Mouse (Mus musculus) A20 (cell line): ENCODE data around the gene Tas1r3.
A peak's percentile ranks its signal among the peaks of the same experiment; 100 is the strongest.

Source experiments
- DNase-seq: peaks from one replicate; pipeline ENCODE4 v3.0.0-alpha.2; 2011; ENCODE audit warnings: low read depth, low spot score

Gene Tas1r3

DNA sequence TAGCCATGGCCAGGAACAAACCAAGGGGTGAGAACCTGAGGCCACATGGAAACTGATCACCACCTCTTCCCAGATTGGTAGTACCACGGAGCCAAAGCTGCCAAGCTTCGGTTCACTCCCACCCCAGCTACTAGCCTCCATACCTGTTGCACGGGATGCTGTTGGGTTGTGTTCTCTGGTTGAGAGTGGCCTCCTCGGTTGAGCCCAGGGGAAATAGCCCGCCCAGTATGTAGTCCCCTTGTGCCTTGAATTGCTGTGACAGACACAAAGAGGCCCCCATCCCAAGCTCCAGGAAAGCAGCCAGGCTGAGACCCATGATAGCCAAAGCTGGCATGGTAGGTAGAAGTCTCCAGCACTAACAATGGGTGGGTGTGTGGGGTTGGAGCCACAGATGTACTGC is at the start of gene Tas1r3:
Gene Tas1r3 (minus strand): TSS at position 362 of the 400 bp plus-strand sequence.
- DNase-seq: no peak

DNA sequence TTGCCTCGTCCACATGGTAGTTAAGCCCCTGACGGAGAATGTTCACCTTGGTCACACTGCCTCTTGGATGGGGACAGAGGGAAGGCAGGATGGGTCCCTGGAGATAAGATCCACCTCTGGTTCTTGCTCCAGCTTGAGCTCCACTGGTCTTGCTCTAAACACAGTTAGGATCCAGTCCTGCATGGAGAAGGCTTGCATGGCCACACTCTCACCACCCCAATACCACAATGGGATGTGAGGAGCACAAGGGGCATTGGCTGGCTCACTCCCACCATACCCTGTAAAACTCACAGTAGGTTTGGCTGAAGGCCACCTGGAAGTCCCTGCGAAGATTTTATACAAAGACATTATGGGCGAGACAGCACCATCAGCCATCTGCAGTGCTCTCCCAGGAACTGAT is 45.6 kb upstream of the Tas1r3 start:
- no peak for DNase-seq

DNA sequence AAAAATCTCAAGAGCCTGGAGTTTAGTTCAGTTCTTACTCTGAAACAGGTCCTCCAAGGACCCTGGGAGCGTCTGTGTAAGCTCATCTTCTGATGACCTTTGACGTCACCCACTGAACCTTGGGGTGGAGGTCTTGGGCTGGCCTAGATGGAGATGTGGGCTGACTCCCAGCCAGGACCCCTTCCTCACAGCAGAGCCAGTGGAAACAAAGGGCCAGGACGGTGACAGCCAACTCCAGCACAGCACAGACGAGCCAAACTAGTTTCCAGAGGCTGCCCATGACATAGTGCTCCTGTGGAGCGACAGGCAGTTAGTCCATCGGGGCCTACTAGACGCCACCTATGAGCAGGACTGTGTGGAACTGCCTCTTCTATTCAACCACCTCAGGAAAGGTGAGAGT is 45.1 kb upstream of the Tas1r3 start:
- DNase-seq: no peak

DNA sequence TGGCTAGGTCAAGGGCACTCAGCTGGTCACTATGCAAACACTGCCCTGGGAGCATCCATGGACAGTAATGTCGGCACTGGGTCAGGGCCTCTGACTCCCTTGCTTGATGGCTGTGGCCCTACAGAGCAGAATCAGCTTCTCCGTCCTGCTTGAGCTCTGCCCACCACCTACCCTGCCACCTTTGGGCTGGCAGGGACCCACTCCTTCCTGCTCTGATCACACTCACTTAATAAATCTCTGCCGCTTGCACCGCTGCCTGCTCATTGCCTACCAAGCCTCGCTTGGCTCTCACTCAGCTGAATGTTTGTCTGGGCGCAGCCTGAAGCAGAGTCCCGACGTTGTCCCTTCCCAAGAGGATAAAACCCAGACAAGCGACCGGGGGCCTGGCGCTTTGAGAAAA is 43.8 kb upstream of the Tas1r3 start:
- DNase-seq: no peak

DNA sequence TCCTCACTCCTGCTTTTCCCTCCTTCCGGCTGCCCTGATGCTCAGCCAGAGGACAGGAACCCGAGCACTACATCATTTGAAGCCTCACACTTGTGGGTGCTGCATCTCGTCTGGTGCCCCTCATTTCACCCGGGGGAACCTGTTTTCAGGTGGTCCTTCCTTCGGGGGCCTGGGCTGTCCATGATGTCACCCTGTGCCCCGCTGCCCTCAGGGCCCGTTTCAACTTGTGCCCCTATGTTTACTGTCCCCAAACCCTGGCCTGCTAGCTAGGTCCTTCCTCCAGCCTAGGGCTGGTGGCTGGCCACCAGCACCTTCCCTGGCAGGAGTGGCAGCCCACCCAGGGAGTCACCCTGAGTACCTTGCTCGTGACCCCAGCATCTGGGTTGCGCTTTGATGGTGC is 43.0 kb upstream of the Tas1r3 start:
- no peak for DNase-seq

DNA sequence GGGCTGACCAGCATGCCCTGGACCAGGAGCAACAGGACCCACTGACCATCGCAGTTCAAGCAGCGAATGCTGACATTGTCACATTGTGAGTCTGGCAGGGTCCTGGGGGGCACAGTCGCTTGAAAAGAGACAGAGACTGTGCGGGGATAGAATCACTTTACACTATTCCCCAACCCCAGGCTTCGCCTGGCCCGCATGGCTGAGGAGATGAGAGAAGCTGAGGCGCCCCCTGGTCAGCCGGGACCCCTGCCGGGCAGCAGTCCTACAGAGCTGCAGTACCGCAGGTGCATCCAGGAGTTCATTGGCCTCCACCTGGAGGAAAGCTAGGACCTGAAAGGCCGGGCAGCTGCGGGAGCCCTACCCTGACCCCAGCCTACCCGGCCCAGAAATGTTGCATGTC is 42.5 kb upstream of the Tas1r3 start:
- no peak for DNase-seq

DNA sequence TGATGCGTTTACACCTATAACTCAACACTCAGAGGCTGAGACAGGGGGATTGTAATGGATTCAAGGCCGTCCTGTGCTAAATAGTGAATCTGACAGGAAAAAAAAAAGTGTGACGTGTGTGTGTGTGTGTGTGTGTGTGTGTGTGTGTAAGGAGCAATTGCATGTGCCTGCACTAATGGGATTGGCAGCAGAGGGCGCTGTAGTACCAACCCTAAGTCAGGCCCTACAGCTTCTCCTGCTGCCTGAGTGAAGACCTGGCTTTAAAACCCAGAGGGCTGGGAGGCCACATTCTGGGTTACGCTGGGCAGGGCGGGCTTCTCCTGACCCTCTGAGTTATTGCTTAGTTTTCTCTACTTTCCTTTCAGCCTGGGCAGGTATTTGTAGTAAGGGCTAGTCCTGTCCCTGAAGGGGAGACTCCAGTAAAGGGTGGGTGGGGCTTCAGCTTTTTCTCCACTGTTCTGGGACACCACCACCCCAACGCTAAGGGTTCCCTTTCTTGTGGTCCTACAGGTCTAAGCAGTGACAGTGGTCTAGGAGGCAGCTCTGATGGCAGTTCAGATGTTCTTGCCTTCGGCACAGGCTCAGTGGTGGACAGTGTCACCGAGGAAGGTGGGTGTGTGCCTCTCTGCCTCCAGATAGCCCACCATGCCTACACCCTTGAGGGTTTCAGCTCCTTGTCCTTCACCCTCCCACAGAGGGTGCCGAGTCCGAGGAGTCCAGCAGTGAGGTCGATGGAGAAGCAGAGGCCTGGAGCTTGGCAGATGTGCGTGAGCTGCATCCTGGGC is 41.3 kb upstream of the Tas1r3 start:
- DNase-seq: peak; percentile 56

DNA sequence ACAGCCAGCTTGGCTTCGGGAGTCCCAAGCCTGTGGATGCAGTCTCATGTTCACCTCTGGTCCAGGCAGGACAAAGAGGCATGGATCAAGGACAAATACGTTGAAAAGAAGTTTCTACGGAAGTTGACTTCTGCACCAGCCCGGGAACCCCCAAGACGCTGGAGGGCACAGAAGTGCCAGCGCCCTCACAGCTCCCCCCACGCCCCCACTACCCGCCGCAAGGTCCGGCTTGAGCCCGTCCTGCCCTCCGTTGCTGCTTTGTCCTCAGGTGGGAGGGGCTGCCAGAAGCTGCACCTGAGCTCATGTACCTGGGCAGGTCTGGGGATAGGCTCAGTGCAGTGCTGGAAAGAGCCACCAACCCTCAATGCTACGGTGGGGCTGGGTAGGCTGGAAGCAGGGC is 40.1 kb upstream of the Tas1r3 start:
- no peak for DNase-seq

DNA sequence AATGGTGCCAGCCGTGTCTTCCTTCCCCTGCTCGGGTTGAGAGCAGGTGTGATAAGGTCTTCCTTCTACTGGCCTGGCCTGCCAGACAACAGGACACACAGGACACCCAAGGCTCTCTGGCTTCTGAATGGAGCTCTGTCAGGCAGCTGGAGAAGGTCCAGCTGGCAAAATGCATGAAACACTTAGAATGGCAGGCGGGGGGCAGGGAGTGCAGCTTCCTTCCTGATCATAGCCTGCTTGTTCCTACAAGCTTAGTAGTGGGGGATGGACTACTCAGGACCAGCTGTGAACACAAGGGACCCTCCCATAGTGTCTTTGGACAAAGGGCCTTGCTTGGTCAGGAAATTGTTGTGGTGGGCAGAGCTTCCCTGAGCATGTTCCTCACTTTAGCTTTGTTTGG is 38.0 kb upstream of the Tas1r3 start:
- DNase-seq: no peak

DNA sequence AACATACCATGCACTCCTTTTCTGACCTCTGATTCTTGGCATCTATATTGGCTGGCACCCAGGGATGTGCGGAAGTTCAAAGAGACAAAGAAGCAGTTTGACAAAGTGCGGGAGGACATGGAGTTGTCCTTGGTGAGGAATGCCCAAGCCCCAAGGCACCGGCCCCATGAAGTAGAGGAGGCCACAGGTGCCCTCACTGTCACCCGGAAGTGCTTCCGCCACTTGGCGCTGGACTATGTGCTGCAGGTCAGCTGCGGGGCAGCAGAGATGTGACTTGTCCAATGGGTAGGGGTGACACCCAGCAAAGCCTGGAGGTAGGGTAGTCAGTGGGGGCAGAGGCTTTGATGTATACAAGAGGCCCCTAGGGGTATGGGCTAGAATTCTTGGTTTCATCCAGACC is 36.2 kb upstream of the Tas1r3 start:
- DNase-seq: no peak

DNA sequence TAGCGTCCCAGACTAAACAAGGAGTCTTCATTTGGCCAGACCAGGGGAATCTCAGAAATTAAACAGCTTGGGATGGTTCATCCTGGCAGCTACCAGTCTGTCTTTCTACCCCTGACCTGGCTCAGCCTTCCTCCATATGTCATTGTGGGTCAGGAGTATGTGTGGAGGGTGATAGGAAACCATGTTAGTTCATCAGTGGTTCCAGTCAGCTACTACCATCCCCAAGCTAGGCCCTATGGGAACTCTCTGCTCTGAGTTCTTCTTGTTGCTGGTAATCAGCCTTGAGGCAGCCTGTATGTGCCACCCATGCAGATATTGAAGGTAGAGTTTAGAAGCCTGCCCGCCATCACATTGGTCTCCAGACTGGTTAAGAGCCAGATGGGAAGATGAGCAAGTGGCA is 35.2 kb upstream of the Tas1r3 start:
- no peak for DNase-seq

DNA sequence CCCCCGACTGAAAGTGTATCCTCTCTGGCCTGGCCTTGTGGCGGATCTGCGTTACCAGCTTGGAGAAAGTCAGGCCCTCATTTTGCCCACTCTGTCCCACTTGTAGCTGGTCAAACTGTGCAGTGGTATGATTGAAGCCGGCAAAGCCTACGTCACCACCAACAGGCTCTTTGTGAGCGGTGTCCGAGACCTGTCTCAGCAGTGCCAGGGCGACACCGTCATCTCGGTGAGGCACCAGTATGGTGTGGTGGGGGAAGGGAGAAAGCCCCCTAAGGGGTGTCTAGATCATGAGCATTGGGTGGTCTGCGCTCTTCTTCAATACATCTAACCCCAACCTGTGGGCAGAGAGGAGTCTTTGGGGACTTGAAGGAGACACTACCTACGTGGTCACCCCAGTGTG is 33.3 kb upstream of the Tas1r3 start:
- no peak for DNase-seq

DNA sequence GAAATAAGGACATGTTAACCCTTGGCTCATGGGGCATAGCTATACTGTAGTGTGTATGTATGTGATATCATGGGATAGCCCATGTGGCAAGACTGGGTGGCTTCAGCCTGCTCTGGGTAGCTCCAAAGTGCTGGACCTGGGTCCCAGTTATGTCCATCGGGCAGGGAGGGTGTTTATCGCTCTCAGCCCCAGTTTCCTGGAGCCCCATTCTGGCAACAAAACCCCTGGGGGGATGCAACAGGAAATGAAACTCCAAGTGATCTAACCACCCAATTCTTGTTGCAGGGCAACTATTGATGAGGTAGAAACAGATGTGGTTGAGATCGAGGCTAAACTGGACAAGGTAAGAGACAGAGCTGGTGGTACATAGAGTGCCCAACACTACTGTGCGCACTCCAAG is 32.7 kb upstream of the Tas1r3 start:
- DNase-seq: peak; percentile 54

DNA sequence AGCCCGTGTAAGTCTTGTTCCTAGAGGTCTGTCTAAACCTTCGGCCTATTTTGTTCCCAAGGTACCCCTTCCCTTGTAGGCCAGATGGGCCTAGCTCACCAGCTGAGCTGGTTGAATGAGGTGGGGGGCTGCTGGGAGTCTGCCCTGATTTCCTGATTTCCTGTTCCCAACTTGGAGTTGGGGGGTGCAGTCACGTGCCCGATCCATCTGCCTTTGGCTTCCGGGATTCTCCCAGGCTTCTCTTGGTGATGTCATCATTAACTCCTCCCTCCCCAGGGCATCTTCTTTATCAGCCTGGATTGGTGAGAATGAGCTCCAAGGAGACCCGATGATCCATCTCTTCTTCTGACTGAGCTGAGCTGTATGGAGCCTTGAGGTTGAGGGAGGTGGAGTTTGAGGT is 32.1 kb upstream of the Tas1r3 start:
- DNase-seq: no peak

DNA sequence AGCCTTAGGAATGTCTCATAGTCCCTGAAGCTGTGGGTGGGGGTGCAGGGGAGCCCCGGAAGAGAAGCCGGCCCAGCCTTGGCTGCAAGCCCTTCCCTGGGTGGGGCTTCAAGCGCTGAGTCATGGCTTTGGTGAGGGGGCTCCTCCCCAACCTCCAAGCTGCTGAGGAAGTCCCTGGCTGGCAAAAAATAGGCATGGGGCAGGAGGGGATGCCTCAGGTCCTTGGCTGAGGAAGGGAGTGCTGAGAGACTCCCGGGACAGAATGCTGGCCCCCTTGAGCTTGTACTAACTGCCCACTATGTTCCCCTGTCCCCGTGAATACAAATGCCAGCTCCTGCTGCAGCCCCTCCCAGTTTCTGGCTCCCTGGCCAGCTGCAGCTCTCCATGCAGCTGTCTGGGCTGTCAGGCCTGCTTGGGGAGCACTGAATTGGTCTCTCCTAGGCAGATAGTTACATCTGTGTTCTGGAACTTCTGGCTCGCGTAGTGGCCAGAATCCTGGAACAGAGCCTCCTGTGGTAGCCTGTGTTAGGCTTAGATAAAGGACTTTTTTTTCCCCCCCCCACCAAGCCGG is 31.2 kb upstream of the Tas1r3 start:
- peak; percentile 72 for DNase-seq

DNA sequence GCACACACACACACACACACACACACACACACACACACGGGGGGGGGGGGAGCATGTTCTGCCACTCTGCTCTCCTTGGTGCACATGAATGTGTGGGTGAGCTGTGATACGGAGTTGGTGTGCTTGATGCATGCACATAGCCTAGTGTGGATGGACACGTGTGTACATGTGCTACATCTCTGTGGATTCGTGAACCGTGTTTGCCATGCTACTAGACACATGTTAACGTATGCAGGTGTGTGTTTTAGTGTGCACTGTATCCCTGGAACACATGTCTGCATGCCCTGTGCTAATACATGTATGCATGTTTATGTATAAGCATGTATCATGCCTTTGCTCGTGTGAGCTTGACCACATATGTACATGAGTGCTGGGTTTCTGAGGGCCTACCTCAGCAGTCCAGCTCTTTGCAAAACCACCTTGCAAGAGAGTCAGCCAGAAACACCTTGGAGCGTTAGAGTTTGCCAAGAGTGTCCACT is 30.1 kb upstream of the Tas1r3 start:
- DNase-seq: peak; percentile 18

DNA sequence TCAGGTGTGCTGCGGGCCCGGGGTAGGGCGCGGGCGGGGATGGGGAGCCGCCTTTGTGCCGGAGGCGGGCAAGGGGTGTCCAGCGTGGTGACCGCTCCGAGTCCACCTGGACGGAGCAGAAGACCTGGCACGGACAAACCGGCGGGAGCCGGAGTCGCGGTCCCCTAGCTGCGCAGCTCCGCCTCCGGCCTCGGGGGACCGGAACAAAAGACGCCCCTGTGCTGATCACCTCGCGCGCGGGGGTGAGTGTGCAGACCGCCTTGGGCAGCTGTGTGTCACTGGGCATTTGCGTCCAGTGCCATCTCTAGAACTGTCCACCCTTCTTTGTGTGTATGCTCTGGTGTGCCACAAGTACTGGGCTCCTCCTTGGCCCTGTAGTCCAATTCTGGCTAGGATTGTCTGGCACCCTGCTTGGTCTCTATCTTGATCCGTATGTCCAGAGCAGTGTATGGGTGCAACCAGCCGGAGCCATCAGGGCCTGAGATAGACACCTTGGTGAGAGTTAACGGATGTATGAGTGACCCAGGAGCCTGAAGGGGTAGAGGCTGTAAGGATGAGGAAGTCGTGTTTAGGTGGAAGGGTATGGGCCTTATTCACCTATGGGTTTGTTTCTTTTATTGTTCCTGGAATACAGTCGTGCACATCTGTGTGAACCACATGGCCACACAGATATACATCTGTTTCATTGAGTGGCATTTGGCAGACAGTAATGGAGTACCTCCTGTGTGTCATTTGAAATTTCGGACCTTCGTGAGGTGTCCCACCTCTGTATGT is 29.5 kb upstream of the Tas1r3 start:
- peak; percentile 68 for DNase-seq

DNA sequence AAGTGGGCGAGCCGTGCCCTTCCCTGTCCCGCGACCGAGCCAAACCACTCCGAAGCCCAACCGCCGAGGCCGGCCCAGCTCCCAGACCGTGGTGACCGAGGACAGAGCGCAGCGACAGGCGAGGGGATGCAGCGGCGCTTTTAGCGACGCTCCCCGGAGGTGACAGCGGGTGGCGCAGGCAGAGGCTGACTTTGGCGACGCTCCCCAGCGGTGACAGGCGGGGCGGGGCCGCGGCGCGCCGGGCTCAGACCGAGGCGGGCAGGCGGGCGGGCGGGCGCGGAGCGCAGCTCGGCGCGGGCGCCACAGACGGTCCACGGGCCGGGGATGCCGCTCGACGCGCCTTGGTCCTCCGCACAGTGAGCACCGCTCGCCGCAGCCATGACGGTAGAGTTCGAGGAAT is 28.9 kb upstream of the Tas1r3 start:
- DNase-seq: peak; percentile 93

DNA sequence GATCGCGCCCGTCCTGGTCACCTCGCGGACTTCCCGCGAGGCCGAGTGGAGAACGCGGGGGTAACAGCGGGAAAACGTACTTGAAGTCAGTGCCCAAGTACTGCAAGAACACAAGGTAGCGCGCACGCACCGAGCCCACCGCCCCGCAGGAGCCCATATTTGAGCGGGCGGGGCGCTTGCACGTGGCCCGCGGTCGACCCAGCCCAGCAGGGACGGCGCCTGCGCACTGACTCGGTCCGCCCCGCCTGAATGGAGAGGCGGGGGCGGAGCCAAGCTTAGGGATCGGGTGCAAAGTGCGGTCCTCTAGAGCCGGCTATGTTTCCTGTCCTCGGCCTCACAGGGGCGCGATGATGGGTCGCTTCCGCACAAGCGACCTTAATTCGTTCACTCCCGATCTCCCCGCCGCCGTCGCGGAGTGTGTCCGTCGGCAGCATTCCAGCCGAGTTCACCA is 28.4 kb upstream of the Tas1r3 start, which contains the start of the genes Pusl1 and Acap3:
Gene Pusl1 (minus strand): TSS at position 231 of the 451 bp plus-strand sequence.
Gene Acap3 (plus strand): TSS at position 272 of the 451 bp plus-strand sequence.
- DNase-seq: peak; percentile 96

DNA sequence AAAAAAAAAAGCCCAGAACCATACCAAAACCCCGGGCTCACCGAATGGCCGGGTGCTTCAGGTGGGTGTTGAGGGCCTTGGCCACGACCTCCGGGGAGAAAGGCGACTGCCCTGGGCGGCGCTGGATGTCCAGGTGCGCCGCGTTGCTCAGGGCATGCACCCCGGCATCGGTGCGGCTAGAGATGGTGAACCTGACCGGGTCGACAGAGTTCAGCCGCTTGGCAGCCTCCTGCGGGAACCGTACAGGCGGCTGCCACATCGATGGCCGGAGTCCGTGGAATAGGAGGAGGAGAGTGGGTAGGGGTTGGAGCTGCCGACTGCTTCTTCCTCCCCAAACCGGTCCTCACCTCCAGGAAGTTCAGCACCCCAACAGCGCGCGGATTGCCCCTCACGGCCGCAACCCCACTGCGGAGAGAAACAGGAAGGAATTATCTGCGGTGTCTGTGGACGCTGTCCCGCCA is 27.9 kb upstream of the Tas1r3 start:
- DNase-seq: no peak

DNA sequence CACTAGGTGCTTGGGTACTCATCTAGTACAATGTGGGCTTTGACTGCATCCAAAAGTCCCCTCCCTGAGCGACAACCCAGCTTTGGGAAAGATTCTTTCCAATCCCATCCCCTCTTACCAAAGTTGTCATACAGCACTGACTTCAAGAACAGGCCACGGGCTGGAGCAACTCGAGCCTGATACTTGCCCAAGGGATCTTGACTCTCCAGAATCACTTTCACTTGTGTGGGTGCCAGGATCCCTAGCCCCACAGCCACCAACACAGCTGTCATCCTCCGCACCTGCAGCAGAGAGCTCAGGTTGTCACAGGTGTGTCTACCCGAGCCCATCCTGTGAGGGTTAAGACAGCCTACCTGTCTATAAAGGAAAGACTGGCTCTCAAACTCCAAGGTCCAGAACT is 26.2 kb upstream of the Tas1r3 start:
- DNase-seq: no peak

DNA sequence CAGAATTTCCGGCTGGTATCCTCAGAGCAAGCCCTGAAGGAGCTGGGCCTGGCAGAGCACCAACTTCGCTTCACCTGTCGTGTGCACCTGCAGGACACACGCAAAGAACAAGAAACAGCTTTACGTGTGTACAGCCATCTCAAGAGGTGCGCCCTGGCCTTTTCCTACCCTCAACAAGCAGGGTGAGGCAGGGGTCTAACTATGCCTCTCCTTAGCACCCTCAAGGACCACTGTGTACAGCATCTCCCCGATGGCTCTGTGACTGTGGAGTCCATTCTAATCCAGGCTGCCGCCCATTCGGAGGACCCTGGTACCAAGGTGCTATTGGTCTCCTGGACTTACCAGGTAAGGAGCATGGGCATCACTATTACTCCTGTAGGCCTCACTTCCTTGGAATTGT is 25.0 kb upstream of the Tas1r3 start:
- DNase-seq: no peak
